Mouse (Mus musculus): ENCODE measurements around the gene Rabgap1l. TPM values are rescaled to one million over a fixed set of nuclear protein-coding genes. Genes with fewer than 3 reads are reported as not detected.
A peak's percentile ranks its signal among the peaks of the same experiment; 100 is the strongest.
"Not testable (repeated sequence)": the region's sequence is repeated elsewhere in the genome, so short reads cannot be mapped to it uniquely, and the experiment has no call there.

Rabgap1l gene
- polyA plus RNA-seq, 1 experiment from 2014 or later, result 21.3 TPM

- ATAC-seq, result no peak
- Histone ChIP-seq H3K27ac (no peak overlapping the region), H3K9ac (no peak overlapping the region), H3K4me1 (peaks cover 7% of the 10 kb centered on the region), H3K4me2 (no peak overlapping the region), H3K9me3 (replicated peaks) (no peaks in the 10 kb centered on the region), H3K36me3 (ENCODE audit: poor library complexity, severe bottlenecking) (no peaks in the 10 kb centered on the region), H3K27me3 (no peaks in the 10 kb centered on the region), H3K4me3 (no peak overlapping the region)
- WGBS, result 86% methylated on average over 3 of the region's 3 CpGs
Observed at GRCm38 (mm10) chr1:160293488-160293887, 499.5 kb downstream of the Rabgap1l start.

DNA sequence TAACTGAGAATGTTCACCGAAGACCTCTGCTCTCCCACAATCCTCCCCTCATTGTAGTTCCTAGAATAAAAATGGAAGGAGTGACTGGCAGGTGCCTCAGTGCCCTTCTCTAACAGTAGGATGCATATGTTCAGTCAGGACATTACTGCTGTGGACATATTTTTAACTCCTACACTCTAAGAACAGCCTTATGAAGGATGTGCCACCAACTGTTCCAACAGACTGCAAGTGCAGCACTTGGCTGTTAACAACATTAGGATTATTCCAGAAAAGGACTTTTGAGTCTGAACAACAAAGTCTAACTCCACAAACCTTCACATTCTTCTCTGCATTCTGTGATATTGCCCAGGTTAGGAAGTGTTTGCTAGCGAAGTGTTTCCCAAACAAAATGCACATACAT lies 501.0 kb downstream of the Rabgap1l start:
- no peaks in the 10 kb centered on the region for H3K9me3 ChIP-seq (replicated peaks)
- no peak overlapping the region for H3K4me2 ChIP-seq
- no peaks in the 10 kb centered on the region for H3K36me3 ChIP-seq (ENCODE audit: poor library complexity, severe bottlenecking)
- no peak for ATAC-seq
- 86% methylated on average over 2 of the region's 2 CpGs for WGBS
- H3K4me3 ChIP-seq, result no peak overlapping the region
- H3K27me3 ChIP-seq, result no peaks in the 10 kb centered on the region
- no peak overlapping the region for H3K9ac ChIP-seq
- no peak overlapping the region for H3K27ac ChIP-seq
- peaks cover 10% of the 10 kb centered on the region for H3K4me1 ChIP-seq

GRCm38 (mm10) chr1:160290242-160290641 lies 502.8 kb downstream of the Rabgap1l start:
- Histone ChIP-seq H3K9me3 (replicated peaks) (no peaks in the 10 kb centered on the region), H3K4me2 (no peak overlapping the region), H3K27ac (no peak overlapping the region), H3K27me3 (no peaks in the 10 kb centered on the region), H3K4me3 (no peak overlapping the region), H3K9ac (no peak overlapping the region), H3K36me3 (ENCODE audit: poor library complexity, severe bottlenecking) (no peaks in the 10 kb centered on the region), H3K4me1 (peaks cover 25% of the 10 kb centered on the region)
- no peak for ATAC-seq
- 54% methylated on average over 9 of the region's 9 CpGs for WGBS

DNA sequence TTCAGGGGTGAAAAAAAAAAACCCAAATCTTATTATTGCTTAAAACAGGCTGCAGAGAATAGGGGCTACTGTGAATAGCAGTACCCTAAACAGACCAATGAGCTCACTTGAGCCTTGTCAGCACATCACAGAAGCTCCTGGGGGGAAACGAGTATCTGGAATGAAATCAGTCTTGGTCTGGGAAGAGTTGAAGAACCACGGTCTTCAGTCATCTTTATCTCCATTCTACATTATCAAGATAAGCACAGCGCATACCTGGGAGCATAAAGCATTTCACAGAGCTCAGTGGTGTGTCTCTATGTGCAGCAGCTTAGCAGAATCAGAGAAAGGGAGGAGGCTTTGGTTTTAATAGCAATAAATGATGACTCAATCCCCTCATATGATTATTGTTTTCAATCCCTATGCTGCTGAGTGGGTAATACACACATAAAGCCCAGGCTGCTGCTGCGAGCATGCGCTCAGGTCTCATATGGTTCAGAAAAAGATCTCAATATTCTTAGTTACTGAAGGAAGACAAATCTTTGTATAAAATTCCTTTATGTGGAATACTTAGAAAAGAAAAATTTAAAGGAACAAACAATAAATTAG lies 505.9 kb downstream of the Rabgap1l start:
- ATAC-seq, result peak; percentile 76
- Histone ChIP-seq H3K4me1 (peaks cover 27% of the 10 kb centered on the region), H3K4me3 (no peak overlapping the region), H3K9me3 (replicated peaks) (no peaks in the 10 kb centered on the region), H3K27me3 (no peaks in the 10 kb centered on the region), H3K9ac (0 out of 2 replicates have a peak overlapping the region, but pooled peaks have one; percentile 12), H3K4me2 (peak overlapping the region; percentile 28), H3K27ac (peak overlapping the region; percentile 89), H3K36me3 (ENCODE audit: poor library complexity, severe bottlenecking) (no peaks in the 10 kb centered on the region)
- WGBS, result 54% methylated on average over 5 of the region's 5 CpGs

DNA sequence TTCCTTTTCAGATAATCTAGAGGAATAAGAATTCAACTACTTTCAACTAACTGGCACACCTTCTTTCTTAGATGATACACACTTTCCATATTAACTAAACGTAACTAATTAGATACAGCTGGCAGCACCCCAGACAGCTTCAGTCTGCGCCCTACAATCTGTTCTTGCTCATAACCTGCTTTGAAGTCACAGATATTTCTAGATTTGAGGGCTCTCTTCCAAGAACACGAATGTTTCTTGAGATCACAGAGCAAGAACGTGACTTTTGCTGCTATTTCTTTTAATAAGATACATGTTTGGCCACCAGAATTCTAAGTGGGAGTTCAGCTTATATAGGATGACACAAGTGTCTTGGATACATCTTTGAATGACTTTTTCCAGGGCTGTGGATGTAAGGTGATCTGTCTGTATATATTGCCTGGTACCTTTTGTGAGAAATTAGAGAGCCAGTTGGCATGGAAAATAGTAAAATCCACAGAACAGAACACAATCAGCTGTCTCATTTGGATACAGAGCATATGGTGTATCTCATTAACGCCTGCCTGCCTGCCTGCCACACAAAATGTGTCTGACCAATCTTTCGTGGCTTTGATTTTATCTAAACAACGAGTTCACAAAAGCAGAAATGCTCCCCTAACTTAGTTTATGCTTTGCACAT lies 506.5 kb downstream of the Rabgap1l start:
- Histone ChIP-seq H3K36me3 (ENCODE audit: poor library complexity, severe bottlenecking) (no peaks in the 10 kb centered on the region), H3K4me2 (0 out of 2 replicates have a peak overlapping the region, but pooled peaks have one; percentile 28), H3K4me3 (no peak overlapping the region), H3K27me3 (no peaks in the 10 kb centered on the region), H3K27ac (peak overlapping the region; percentile 89), H3K4me1 (peaks cover 27% of the 10 kb centered on the region), H3K9ac (no peak overlapping the region), H3K9me3 (replicated peaks) (no peaks in the 10 kb centered on the region)
- 40% methylated on average over 7 of the region's 7 CpGs for WGBS
- peak; percentile 84 for ATAC-seq

GRCm38 (mm10) chr1:160284241-160284640 lies 508.8 kb downstream of the Rabgap1l start:
- H3K4me2 ChIP-seq, result no peak overlapping the region
- H3K9ac ChIP-seq, result no peak overlapping the region
- ATAC-seq, result no peak
- peaks cover 22% of the 10 kb centered on the region for H3K4me1 ChIP-seq
- WGBS, result 80% methylated on average over 4 of the region's 4 CpGs
- H3K4me3 ChIP-seq, result no peak overlapping the region
- H3K36me3 ChIP-seq (ENCODE audit: poor library complexity, severe bottlenecking), result no peaks in the 10 kb centered on the region
- no peak overlapping the region for H3K27ac ChIP-seq
- no peaks in the 10 kb centered on the region for H3K9me3 ChIP-seq (replicated peaks)
- no peaks in the 10 kb centered on the region for H3K27me3 ChIP-seq

DNA sequence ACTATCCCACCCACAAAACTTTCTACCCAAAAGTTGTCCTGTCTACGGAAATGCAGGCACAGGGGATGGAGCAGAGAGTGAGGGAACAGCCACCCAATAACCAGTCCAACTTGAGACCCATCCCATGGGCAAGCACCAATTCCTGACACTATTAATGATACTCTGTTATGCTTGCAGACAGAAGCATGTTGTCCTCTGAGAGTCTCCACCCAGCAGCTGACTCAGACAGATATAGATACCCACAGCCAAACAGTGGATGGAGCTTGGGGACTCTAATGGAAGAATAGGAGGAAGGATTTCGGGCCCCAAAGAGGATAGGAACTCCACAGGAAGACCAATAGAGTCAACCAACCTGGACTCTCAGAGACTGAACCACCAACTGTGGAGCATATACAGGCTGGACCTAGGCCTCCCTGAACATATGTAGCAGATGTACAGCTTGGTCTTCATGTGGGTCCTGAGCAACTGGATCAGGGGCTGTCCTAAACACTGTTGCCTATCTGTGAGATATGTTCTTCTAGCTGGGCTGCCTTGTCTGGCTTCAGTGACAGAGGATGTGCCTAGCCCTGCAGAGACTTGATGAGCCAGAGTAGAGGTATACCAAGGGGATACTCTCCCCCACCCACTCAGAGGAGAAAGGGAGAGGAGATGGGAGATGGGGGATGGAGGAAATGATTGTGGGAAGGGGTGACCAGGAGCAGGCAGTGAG lies 510.7 kb downstream of the Rabgap1l start:
- WGBS, result 94% methylated on average over 2 of the region's 2 CpGs
- H3K9ac ChIP-seq; H3K36me3 ChIP-seq (ENCODE audit: poor library complexity, severe bottlenecking); H3K4me2 ChIP-seq; H3K9me3 ChIP-seq (replicated peaks); ATAC-seq; H3K4me3 ChIP-seq; H3K27me3 ChIP-seq; H3K27ac ChIP-seq: not testable (repeated sequence)
- H3K4me1 ChIP-seq, result peaks cover 29% of the 10 kb centered on the region

- WGBS, result 71% methylated on average over 3 of the region's 3 CpGs
Observed at GRCm38 (mm10) chr1:160281337-160282084, 511.5 kb downstream of the Rabgap1l start.

GRCm38 (mm10) chr1:160280603-160281002 lies 512.4 kb downstream of the Rabgap1l start:
- Histone ChIP-seq H3K27me3 (no peaks in the 10 kb centered on the region), H3K36me3 (ENCODE audit: poor library complexity, severe bottlenecking) (no peaks in the 10 kb centered on the region), H3K4me2 (no peak overlapping the region), H3K9ac (no peak overlapping the region), H3K27ac (no peak overlapping the region), H3K4me1 (peaks cover 15% of the 10 kb centered on the region; the same call in 1 of the 2 replicates), H3K4me3 (no peak overlapping the region), H3K9me3 (replicated peaks) (no peaks in the 10 kb centered on the region)
- 81% methylated on average over 4 of the region's 4 CpGs for WGBS
- no peak for ATAC-seq

More at GRCm38 (mm10) chr1:160281337-160282084, 511.5 kb downstream of the Rabgap1l start:
- Histone ChIP-seq H3K36me3 (ENCODE audit: poor library complexity, severe bottlenecking) (no peaks in the 10 kb centered on the region), H3K4me3 (no peak overlapping the region), H3K9me3 (replicated peaks) (no peaks in the 10 kb centered on the region), H3K27ac (no peak overlapping the region), H3K4me1 (peaks cover 21% of the 10 kb centered on the region; the same call in 1 of the 2 replicates), H3K9ac (no peak overlapping the region), H3K4me2 (no peak overlapping the region), H3K27me3 (no peaks in the 10 kb centered on the region)
- no peak for ATAC-seq

- H3K4me2 ChIP-seq, result no peak overlapping the region
- H3K36me3 ChIP-seq (ENCODE audit: poor library complexity, severe bottlenecking), result no peaks in the 10 kb centered on the region
- no peaks in the 10 kb centered on the region for H3K27me3 ChIP-seq
- H3K9me3 ChIP-seq (replicated peaks), result no peaks in the 10 kb centered on the region
- no peak overlapping the region for H3K9ac ChIP-seq
- 64% methylated on average over 3 of the region's 3 CpGs for WGBS
- H3K27ac ChIP-seq, result peak overlapping the region; percentile 81
- peak; percentile 98 for ATAC-seq
- H3K4me3 ChIP-seq, result no peak overlapping the region
- peaks cover 9% of the 10 kb centered on the region; the same call in 1 of the 2 replicates for H3K4me1 ChIP-seq
Observed at GRCm38 (mm10) chr1:160277940-160278682, 514.9 kb downstream of the Rabgap1l start.

DNA sequence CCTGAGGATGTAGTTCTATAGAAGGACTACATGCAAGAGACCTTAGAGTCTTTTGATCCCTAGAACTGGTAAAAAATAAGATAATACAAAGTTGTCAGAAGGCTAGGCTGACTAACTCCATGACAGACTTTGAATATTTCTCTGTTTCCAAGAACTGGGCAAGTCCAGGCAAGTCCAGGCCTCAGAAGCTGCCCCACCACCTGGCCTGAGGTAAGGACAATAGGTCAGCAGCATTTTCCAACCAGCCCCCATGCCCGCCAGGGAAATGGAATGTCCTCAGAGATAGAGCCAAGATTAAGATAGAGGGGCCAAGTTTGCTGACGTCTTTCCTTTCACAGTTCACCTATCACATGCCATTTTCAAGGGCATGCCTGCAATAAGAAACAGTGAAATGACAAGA lies 517.8 kb downstream of the Rabgap1l start:
- no peak for ATAC-seq
- WGBS, result 72% methylated on average over 2 of the region's 2 CpGs
- Histone ChIP-seq H3K9me3 (replicated peaks) (no peaks in the 10 kb centered on the region), H3K27ac (no peak overlapping the region), H3K36me3 (ENCODE audit: poor library complexity, severe bottlenecking) (no peaks in the 10 kb centered on the region), H3K4me3 (no peak overlapping the region), H3K4me2 (no peak overlapping the region), H3K27me3 (no peaks in the 10 kb centered on the region), H3K9ac (no peak overlapping the region), H3K4me1 (peaks cover 9% of the 10 kb centered on the region; the same call in 1 of the 2 replicates)
